Mouse (Mus musculus) midbrain, postnatal 0 days (tissue): Measurements from ENCODE around the gene Rcn2. TPM values are rescaled to one million over a fixed set of nuclear protein-coding genes. Genes with fewer than 3 reads are reported as not detected.

Experiments used
- ATAC-seq: fragments of 200-750 bp; cut with Nextera tagmentation; 2 replicates; pipeline ENCODE4 v1.8.0; 2017; ENCODE audit warnings: moderate number of reproducible peaks, mild to moderate bottlenecking, moderate TSS enrichment, moderate library complexity; ENCODE audit not compliant: low FRiP score
- DNase-seq: peaks from one replicate; pipeline ENCODE4 v3.0.0-alpha.2; 2015; ENCODE audit warnings: low spot score
- H3K27ac ChIP-seq: fragments of 300-500 bp; sonication (generic); 2 replicates; pipeline ENCODE4 v1.5.1; 2014; ENCODE audit warnings: low read depth, mild to moderate bottlenecking, low read length, mixed read lengths
- H3K27me3 ChIP-seq: fragments of 300-500 bp; sonication (generic); 2 replicates; pipeline ENCODE4 v1.6.1; 2014; ENCODE audit warnings: low read length, control low read depth, mixed read lengths; ENCODE audit not compliant: insufficient read depth
- H3K36me3 ChIP-seq: fragments of 300-500 bp; sonication (generic); 2 replicates; pipeline ENCODE4 v1.6.1; 2014; ENCODE audit warnings: low read length, control low read depth, mixed read lengths; ENCODE audit not compliant: insufficient read depth
- H3K4me1 ChIP-seq: fragments of 300-500 bp; sonication (generic); 2 replicates; pipeline ENCODE4 v1.6.1; 2014; ENCODE audit warnings: mild to moderate bottlenecking, control low read depth, antibody characterized with exemption, low read length, mixed read lengths; ENCODE audit not compliant: insufficient read depth
- H3K4me2 ChIP-seq: fragments of 300-500 bp; sonication (generic); 2 replicates; pipeline ENCODE4 v1.6.1; 2014; ENCODE audit warnings: low read depth, mild to moderate bottlenecking, low read length, mixed read lengths; ENCODE audit not compliant: poor library complexity, severe bottlenecking
- H3K4me3 ChIP-seq: fragments of 300-500 bp; sonication (generic); 2 replicates; pipeline ENCODE4 v1.5.1; 2014; ENCODE audit warnings: low read depth, mild to moderate bottlenecking, low read length, moderate library complexity
- H3K9ac ChIP-seq: fragments of 300-500 bp; sonication (generic); replicated peaks from 2 replicates; pipeline ENCODE4 v1.6.1; 2014; ENCODE audit warnings: mild to moderate bottlenecking, low read length, moderate library complexity, mixed read lengths; ENCODE audit not compliant: poor library complexity, severe bottlenecking
- H3K9me3 ChIP-seq: fragments of 300-500 bp; sonication (generic); 2 replicates; pipeline ENCODE4 v1.6.1; 2016; ENCODE audit warnings: low read length, control low read depth
- CTCF ChIP-seq: IDR thresholded peaks from 2 replicates; pipeline ENCODE4 v1.5.1; 2016; ENCODE audit warnings: antibody characterized with exemption, mild to moderate bottlenecking
- whole genome bisulfite sequencing: fragments of 180-500 bp; shearing (Covaris S2); extraction: QIAGEN DNeasy Blood & Tissue Kit; methylation state at CpG from one replicate; pipeline ENCODE4 v1.1.7; 2014; 5-methylcytosine and 5-hydroxymethylcytosine counted together
- polyA plus RNA-seq: library from polyadenylated mRNA; unstranded; fragments of >200 nt; fragmentation: Nextera tagmentation; extraction: Ambion mirVana; gene quantifications from 2 replicates; pipeline ENCODE4 v1.2.1, GENCODE M21; 2015
- total RNA-seq: library from RNA; depleted of rRNA; stranded (reverse); fragments of >200 nt; gene quantifications from 2 replicates; pipeline ENCODE4 v1.2.3, GENCODE M21; 2014

The Rcn2 gene
- total and polyA plus RNA-seq, 2 experiments from 2014 or later, result 110 to 295 TPM

DNA sequence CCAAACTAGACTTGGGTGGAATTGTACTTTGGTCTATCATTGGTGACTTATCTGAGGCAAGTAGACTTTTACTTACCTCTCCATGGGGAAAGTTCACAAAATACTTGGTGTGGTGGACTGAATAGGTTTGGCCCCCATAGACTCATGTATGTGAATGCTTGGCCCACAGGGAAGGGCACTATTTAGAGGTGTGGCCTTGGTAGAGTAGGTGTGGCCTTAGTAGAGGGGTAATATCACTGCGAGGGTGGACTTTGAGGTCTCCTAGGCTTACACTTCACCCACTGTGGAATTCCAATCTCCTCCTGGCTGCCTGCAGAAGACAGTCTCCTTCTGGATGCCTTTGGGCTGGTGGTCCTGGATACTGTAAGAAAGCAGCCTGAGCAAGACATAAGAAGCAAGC lies 27.0 kb downstream of the Rcn2 start:
- TF ChIP-seq CTCF, result no peak
- ATAC-seq, result no peak
- no peak overlapping the region for H3K4me2 ChIP-seq
- 100% methylated on average over 1 of the region's 1 CpGs for WGBS
- H3K9me3 ChIP-seq, result no peaks in the 10 kb centered on the region
- no peak for DNase-seq
- no peak overlapping the region for H3K9ac ChIP-seq
- no peaks in the 10 kb centered on the region for H3K4me1 ChIP-seq
- 0 out of 2 replicates have a peak, but pooled peaks cover 3% of the 10 kb centered on the region for H3K36me3 ChIP-seq
- H3K4me3 ChIP-seq, result no peak overlapping the region
- H3K27ac ChIP-seq, result no peak overlapping the region
- H3K27me3 ChIP-seq, result no peaks in the 10 kb centered on the region

DNA sequence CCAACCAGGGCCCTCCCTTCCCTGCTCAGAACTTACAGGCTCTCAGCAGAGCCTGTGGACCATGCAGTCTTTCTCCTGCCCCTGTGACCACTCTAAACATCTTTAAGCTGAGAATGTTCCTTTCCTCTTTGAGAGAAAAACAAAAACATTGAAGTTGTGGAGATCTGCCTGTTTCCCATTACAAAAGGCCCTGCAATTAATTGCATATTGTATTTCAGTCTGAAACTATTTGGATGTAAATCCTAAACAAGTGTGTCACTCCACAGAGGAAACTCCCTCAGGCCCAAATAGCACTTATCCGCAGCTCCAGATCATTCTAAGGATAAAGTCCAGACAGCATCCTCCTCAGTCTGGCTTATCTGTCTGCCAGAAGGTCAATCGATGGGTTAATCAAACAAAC lies 31.2 kb downstream of the Rcn2 start:
- TF ChIP-seq CTCF, result no peak
- 88% methylated on average over 2 of the region's 2 CpGs for WGBS
- no peak overlapping the region for H3K4me2 ChIP-seq

GRCm38 (mm10) chr9:56074863-56075262 lies 33.2 kb downstream of the Rcn2 start:
- no peak overlapping the region for H3K4me2 ChIP-seq
- ATAC-seq, result peak; percentile 27; the same call in 1 of the 2 replicates
- H3K36me3 ChIP-seq, result peaks cover 3% of the 10 kb centered on the region; the same call in 1 of the 2 replicates
- WGBS, result 79% methylated on average over 12 of the region's 12 CpGs
- H3K27ac ChIP-seq, result no peak overlapping the region
- H3K9me3 ChIP-seq, result no peaks in the 10 kb centered on the region
- no peak for TF ChIP-seq CTCF
- H3K4me1 ChIP-seq, result no peaks in the 10 kb centered on the region
- no peak overlapping the region for H3K9ac ChIP-seq
- H3K27me3 ChIP-seq, result no peaks in the 10 kb centered on the region
- DNase-seq, result no peak
- no peak overlapping the region for H3K4me3 ChIP-seq

More for the DNA sequence above, 31.2 kb downstream of the Rcn2 start:
- H3K9ac ChIP-seq, result no peak overlapping the region
- DNase-seq, result no peak
- H3K9me3 ChIP-seq, result no peaks in the 10 kb centered on the region
- 0 out of 2 replicates have a peak, but pooled peaks cover 3% of the 10 kb centered on the region for H3K36me3 ChIP-seq
- no peak overlapping the region for H3K27ac ChIP-seq
- H3K4me1 ChIP-seq, result no peaks in the 10 kb centered on the region
- no peak overlapping the region for H3K4me3 ChIP-seq
- no peaks in the 10 kb centered on the region for H3K27me3 ChIP-seq
- no peak for ATAC-seq

DNA sequence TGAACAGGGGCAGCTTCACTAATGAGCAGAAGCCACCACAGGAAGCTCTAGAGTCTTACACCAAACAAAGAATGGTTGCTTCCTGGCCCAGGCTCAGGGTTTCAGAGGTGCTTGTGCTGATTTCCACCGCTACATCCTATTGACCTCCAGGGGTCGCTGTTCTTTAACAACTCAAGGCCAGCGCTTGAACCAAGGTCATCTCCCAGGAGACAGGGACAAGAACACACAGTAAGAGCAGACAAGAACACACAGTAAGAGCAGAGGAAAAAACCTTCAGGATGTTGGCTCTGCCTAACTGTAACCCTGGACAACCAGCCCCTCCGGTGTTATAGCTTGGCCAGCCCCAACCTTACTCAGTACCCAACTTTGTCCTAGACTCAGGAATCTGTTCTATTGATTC lies 33.6 kb downstream of the Rcn2 start:
- ATAC-seq (peak; percentile 87), DNase-seq (peak; percentile 95)
- 7% methylated on average over 4 of the region's 4 CpGs for WGBS

GRCm38 (mm10) chr9:56075901-56076620 lies 34.4 kb downstream of the Rcn2 start:
- H3K4me2 ChIP-seq, result no peak overlapping the region
- H3K4me3 ChIP-seq, result no peak overlapping the region
- peak overlapping the region; percentile 59 for H3K27ac ChIP-seq
- no peak for TF ChIP-seq CTCF
- DNase-seq (no peak), ATAC-seq (peak; percentile 44; the same call in 1 of the 2 replicates)
- H3K27me3 ChIP-seq, result no peaks in the 10 kb centered on the region
- H3K4me1 ChIP-seq, result no peaks in the 10 kb centered on the region
- 63% methylated on average over 7 of the region's 7 CpGs for WGBS
- no peak overlapping the region for H3K9ac ChIP-seq
- no peaks in the 10 kb centered on the region for H3K9me3 ChIP-seq
- peaks cover 3% of the 10 kb centered on the region; the same call in 1 of the 2 replicates for H3K36me3 ChIP-seq

More for the DNA sequence above, 33.6 kb downstream of the Rcn2 start:
- TF ChIP-seq CTCF, result peak; percentile 80
- Histone ChIP-seq H3K4me2 (no peak overlapping the region), H3K9ac (no peak overlapping the region), H3K4me3 (no peak overlapping the region), H3K27ac (peak overlapping the region; percentile 8; the same call in 1 of the 2 replicates), H3K4me1 (no peaks in the 10 kb centered on the region), H3K9me3 (no peaks in the 10 kb centered on the region), H3K27me3 (no peaks in the 10 kb centered on the region), H3K36me3 (peaks cover 3% of the 10 kb centered on the region; the same call in 1 of the 2 replicates)

GRCm38 (mm10) chr9:56079587-56079986 lies 37.9 kb downstream of the Rcn2 start:
- Histone ChIP-seq H3K9me3 (no peaks in the 10 kb centered on the region), H3K4me1 (no peaks in the 10 kb centered on the region), H3K36me3 (no peaks in the 10 kb centered on the region; the same call in 1 of the 2 replicates), H3K9ac (no peak overlapping the region), H3K4me3 (no peak overlapping the region), H3K4me2 (no peak overlapping the region), H3K27ac (no peak overlapping the region), H3K27me3 (no peaks in the 10 kb centered on the region)
- ATAC-seq (no peak), DNase-seq (no peak)
- TF ChIP-seq CTCF, result no peak
- 86% methylated on average over 5 of the region's 5 CpGs for WGBS
